Mouse (Mus musculus) adrenal gland, adult 2 months (tissue): ENCODE measurements at regions not wholly inside any gene's neighbourhood (a gene's known extent, or its start where the extent isn't known, plus 50 kb on each side); places are given as distances from the start of the nearest gene placed in this dataset.

Experiments used
- DNase-seq: peaks from one replicate; pipeline ENCODE4 v3.0.0; 2021

DNA sequence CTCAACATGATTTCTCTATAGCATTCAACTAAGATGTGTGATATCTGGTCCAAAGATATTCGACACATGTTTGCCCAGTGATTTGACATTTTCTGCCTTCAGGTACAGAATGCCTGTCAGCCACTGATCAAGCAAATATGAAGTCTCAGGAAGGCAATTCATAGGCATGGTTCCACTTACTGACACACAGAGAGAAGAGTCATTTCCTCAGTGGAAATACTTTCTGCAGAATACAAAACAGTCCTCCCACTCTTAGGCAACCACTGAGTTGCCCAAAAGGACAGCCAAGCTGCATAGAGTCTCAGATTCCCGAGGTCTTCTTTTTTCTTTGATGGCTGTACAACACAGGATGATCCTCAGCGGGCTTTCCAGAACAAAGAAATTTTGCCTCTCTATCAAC, 110.9 kb downstream of the Ndufa4 start:
- DNase-seq: no peak

DNA sequence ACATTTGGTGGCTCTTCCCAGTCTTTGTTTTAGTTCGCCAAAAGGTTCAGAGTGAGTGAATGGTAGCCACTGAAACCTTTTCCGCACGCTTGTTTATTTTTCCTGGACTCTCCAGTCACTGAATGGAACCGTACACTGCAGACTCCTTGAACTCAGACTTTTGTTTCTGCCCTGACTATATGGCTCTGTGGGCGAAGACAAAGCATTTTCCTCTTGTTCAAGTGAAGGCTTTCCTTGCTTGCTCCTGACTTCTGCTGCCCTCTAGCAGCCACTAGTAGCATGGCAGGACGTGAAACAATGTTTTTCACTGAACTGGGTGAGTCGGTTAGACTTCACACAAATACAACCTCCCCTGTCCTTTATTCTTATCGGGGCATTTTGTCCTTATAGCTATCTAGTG, 113.9 kb downstream of the Ndufa4 start:
- DNase-seq: peak; percentile 47

GRCm38 (mm10) chr6:11792186-11792585, 115.1 kb downstream of the Ndufa4 start:
- no peak for DNase-seq

- DNase-seq: no peak
Observed at GRCm38 (mm10) chr6:11791056-11791455, 116.2 kb downstream of the Ndufa4 start.

- no peak for DNase-seq
Observed at GRCm38 (mm10) chr6:11773992-11774391, 133.3 kb downstream of the Ndufa4 start.

GRCm38 (mm10) chr6:11762912-11763311, 144.4 kb downstream of the Ndufa4 start:
- no peak for DNase-seq

DNA sequence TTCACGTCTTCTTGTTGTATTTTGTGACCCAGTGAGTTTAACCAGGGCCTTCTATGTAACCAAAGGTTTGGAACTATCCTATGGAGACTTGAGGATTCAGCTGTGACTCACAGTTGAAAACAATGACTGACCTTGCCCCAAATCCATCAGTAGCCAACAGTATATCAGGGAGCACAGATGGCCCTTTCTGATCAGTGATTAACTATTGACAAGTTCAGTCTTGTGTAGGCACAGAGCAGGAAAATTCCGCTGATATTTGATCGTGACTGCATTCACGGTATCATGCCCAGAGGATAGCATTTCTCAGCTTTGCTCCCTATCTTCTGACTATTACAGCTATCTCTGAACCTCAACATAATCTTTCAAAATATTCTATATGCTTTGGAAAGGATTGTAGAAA, 169.6 kb downstream of the Ndufa4 start:
- DNase-seq: peak; percentile 3

- DNase-seq: no peak
Observed at GRCm38 (mm10) chr6:11731126-11731525, 176.2 kb downstream of the Ndufa4 start.

GRCm38 (mm10) chr6:11730667-11731066, 176.6 kb downstream of the Ndufa4 start:
- DNase-seq: no peak

GRCm38 (mm10) chr6:11727806-11728205, 179.5 kb downstream of the Ndufa4 start:
- DNase-seq: no peak

DNA sequence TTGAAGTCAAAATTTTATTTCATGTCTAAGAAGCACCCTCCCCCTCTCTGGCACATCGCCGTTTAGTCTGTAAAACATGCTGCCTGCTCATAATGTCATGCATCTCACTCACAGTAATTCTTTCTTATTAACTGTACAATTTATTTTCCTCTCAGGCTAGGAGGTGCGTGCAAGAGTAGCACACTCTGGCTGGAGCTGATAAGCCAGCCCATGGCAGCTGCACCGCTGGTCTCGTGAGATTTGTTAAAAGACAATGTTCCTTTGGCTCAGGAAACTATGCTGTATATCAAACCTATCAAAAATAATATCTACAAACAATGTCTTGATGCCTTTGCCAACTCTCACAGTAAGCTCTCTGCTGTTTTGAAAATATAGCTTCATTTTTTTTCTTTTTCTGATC, 179.9 kb downstream of the Ndufa4 start:
- peak; percentile 15 for DNase-seq

DNA sequence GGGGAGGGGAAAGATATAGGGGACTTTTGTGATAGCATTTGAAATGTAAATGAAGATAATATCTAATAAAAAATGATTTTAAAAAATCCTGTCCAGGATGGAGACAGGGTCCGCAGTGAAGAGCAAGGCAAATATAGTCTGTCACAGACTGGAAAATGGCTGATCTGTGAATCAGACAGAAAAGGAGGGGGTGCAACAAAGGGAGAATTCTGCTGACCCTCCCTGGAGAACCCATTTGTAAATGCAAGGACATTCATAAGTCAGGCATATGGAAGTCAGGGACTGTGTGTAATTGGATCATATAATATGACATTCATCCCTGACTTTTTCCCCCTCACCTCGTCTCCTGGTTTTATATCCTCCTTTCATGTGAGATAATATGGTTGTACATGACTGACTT, 183.8 kb downstream of the Ndufa4 start:
- DNase-seq: no peak

GRCm38 (mm10) chr6:11720274-11720673, 187.0 kb downstream of the Ndufa4 start:
- DNase-seq: no peak

DNA sequence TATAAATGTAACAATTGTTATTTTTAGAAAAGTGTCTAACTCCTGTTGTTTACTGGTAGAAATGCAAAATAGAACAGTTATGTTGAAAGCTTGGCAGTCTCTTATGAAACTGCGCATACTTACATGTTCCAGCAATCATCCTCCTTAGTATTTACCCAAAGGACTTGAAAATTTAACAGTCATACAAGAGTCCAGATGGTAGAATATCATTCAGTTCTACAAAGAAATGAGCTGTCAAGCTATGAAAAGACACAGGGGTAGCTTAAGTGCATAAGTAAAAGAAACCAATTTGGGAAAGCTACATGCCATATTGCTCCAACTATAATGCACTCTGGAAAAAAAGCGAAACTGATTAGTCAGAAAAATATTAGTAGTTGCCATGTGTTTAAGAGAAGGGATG, 196.7 kb downstream of the Ndufa4 start:
- DNase-seq: no peak

DNA sequence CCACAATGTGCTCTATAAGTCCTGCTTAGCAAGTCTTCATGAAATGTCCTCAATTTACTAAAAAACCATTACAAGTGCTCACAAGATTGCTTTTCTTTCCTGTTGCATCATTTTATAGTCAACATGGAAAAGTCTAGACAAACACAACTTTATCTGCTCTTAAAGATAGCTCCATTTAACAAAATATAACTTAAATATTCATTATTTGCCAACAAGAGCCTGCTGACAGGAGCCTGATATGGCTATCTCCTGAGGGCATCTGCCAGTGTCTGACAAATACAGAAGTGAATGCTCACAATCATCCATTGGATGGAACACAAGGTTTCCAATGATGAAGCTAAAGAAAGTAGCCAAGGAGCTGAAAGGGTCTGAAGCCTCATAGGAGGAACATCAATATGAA, 197.8 kb downstream of the Ndufa4 start:
- DNase-seq: no peak
